Mouse (Mus musculus) heart, adult 9 months (tissue): ENCODE data around the gene Hibch.
"Not testable (repeated sequence)": the region's sequence is repeated elsewhere in the genome, so short reads cannot be mapped to it uniquely, and the experiment has no call there.

Experiments used
- DNase-seq, 2 experiments: peaks; one replicate each; pipeline ENCODE4 v3.0.0; 2022; ENCODE audit warnings: low spot score in 2 of 2

Hibch gene

GRCm38 (mm10) chr1:52884208-52884607 lies 39.5 kb downstream of the Hibch start:
- DNase-seq = no peak

DNA sequence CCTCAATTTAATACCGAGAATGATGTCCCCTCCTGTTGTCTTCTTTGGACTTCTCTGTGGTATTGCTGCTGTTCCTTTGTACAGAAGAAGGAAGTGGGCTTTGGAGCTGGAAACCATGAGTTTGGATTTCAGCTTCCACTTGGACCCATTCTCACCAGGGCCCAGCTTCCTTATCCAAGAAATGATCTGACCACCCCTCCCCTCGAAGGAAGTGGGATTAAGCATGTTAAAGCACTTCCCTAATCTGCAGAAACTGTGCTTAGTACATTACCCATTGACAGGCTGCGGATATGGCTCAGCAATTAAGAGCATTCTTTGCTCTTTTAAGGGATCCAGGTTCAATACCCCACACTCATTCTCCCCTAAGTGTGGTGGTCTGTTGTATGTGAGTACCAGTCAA lies 65.1 kb downstream of the Hibch start:
- no peak for DNase-seq

DNA sequence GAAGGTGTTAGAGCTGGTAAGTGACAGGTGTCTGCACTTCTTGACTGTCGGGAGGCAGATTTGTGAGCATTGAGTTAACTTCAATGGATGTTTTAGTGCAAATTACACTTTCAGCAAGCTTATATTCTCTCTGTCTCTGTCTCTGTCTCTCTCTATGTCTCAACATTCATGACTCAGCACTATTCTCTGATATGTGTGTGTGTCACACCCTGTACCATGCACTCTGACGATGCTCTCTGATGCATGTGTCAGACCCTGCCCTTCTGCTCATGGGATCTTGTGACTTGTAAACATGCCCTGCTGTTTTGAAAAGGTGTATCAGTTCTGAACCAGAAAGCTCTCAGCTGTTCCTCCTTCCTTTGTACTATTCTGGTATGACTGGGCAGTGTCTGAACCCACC lies 71.9 kb downstream of the Hibch start:
- no peak for DNase-seq

DNA sequence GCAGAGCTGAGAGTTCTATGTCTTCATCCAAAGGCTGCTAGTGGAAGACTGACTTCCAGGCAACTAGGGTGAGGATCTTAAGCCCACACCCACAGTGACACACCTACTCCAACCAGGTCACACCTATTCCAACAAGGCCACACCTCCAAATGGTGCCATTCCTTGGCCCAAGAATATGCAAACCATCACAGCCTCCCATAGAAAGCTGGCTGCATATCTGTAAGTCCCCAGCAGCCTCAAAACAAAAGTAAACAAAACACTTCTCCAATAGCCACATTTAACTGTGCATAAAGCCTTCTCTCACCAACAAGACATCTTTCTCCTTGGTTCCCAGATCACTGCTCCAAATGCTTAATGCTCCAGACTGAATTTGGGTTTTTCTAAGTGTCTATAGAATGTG lies 74.2 kb downstream of the Hibch start:
- DNase-seq = not testable (repeated sequence)

GRCm38 (mm10) chr1:52924482-52924881 lies 79.8 kb downstream of the Hibch start:
- not testable (repeated sequence) for DNase-seq

DNA sequence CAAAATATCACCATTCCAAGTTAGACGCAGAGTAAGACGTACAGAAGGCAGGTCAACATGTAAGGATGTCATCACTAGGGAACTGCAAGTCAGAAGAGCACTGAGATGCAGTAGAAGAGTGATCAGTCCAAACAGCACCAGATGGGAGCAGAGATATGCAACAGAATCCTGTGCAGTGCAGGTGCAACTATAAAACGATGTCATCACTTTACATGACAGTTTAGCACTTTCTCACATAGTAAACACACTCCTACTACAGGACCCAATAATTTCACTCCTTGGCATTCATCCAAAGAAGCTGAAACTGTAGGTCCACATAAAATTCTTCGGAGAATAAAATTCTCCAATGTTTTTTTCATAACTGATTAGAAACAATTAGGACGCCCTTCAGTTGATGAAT lies 89.8 kb downstream of the Hibch start:
- DNase-seq = no peak

DNA sequence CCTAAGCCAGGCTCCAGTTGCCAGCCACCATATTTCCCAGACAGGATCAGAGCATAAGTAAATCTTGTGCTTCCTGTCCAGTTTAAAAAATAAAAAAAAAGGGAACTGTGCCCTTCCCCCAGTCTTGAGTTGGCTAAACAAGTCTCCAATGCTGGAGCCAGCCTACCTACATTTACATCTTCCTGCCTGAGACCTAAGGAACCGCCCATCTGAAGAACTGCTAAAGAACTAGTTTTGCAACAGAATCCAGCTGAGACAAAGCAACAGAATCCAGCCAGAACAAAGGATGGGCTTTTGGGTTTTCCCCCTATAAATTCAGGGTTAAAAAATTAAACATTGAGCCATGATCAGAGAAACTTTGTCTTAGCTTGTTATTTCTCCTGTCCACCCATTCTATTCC lies 94.3 kb downstream of the Hibch start:
- DNase-seq = no peak

- no peak for DNase-seq
Measured at GRCm38 (mm10) chr1:52947895-52948294, 103.2 kb downstream of the Hibch start.

GRCm38 (mm10) chr1:52951146-52951868 lies 106.6 kb downstream of the Hibch start:
- DNase-seq = no peak

DNA sequence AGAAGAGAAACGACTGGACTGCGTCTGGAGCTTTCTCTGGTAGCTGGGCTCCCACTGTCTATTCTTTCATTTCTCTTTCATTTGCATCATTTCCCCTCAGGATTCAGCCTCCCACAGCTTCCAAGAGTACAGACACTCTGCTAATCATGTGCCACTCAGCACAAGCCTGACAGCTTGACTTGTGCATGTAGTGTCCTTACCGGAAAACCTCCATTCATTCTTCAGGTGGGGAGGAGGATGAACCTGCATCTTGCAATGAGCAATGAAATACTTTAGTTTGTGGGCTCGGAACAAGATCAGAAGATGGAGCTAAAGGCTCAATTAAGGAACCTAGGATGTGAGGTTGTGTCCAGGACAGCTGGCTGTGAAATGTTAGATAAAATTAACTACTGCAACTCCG lies 107.4 kb downstream of the Hibch start:
- DNase-seq = no peak

GRCm38 (mm10) chr1:52952551-52953397 lies 108.0 kb downstream of the Hibch start:
- no peak for DNase-seq

DNA sequence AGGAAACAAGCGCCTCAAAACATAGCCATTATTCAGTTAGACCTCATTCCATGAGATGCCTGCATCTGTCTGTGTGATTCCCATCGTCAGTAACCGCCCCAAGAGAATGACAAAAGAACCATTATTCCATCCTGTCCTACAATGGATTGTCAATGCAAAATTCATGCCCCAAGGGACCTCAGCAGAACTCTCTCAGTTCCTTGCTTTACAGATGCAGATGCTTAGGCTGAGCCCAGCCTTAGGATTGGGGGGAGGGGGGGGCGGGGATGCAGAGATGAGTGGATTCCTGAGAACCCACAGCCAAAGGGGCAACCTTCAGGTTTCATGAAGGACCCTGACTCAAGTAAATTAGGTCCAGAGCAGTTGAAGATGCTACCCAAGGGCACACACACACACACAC lies 108.8 kb downstream of the Hibch start:
- no peak for DNase-seq

DNA sequence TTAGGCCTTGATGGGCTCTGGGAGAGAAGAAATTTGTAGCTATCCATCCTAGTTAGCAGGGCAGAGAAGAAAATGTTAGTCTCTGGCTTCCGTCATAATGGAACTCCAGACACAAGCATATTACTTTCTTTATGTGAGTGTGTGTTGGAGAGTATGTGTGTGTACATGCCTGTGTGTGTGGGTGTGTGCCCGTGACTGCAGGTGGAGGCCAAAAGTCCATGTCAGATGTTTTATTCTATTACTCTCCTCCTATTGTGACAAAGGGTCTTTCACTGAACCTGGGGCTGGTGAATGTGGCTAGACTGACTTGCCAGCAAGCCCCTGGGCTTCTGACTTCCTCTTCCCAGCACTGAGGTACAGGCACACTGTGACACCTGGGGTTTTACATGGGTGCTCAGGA lies 109.7 kb downstream of the Hibch start:
- no peak for DNase-seq

- no peak for DNase-seq
Measured at GRCm38 (mm10) chr1:52955102-52955501, 110.4 kb downstream of the Hibch start.

DNA sequence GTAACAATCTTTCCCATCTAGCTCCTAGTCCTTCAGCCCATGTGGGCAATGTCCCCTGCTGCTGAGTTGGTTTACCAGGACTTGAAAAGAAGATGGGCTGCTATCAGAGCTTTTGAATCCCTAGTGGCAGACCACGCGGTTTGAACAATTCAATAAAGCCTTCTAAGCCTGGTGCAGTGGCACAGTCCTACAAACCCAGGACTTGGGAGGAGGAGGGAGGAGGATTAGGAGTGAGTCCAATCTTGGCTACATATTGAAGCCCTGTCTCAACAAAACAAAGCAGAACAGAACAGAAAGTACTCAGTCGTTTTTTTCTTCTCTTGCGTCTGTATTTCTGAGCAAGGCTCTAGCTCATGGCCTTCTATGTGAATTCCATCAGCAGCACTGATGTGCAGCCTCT lies 112.0 kb downstream of the Hibch start:
- DNase-seq = peak in 1 of 2 experiments; percentile 19

- DNase-seq = no peak
Measured at GRCm38 (mm10) chr1:52960191-52960590, 115.5 kb downstream of the Hibch start.

DNA sequence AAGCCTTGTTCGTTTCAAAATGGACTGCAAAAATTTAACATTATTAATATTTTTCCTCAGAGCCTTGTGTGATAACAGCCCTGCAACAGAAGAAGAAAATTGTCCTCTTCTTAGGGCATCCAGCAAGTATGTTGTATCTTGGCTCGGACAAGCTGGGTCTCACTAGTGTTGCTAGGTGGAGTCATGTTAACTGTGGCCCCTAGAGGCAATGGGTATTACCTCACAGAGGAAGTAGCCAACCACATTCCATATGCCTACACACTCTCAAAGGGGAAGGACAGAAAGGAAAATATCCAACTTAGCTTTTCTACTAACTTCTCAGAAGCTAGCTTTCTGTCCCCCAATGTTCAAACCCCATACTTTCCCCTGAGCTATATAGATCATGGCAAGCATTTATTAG lies 118.4 kb downstream of the Hibch start:
- DNase-seq = peak in 1 of 2 experiments; percentile 17

GRCm38 (mm10) chr1:52964581-52964980 lies 119.9 kb downstream of the Hibch start:
- no peak for DNase-seq
